Mouse (Mus musculus): Measurements from ENCODE around the gene Has3. TPM values are rescaled to one million over a fixed set of nuclear protein-coding genes. Genes with fewer than 3 reads are reported as not detected.

Gene Has3
- polyA plus RNA-seq, 1 experiment: 0.35 TPM

DNA sequence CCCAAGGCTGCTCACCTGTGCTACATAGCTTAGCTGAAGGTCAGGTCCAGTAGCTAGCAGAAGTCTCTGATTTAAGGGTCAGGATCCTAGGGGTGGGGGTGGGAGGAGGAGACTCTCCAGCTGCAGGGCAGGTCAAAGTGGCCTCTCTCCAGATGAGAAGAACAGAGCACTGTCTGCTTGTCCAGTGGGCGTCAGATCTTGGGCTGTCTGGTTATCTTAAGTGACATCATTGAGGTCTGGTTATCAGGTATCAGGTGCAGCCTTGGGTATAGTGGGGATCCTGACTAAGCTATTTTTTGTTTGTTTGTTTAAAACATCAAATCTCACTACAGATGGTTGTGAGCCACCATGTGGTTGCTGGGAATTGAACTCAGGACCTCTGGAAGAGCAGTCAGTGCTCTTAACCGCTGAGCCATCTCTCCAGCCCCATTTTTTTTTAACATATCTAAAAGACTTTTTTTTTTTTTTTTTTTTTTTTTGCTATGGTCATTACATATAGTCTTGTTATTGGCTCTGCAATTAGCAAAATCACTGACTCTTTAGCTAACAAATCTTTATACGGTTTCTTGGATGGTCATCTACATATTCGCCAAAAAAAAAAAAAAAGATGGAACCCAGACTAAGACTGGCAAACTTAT lies 63.6 kb downstream of the Has3 start:
- Histone ChIP-seq H3K36me3 (ENCODE audit: control insufficient read depth, insufficient read depth, low read length) (no peaks in the 10 kb centered on the region), H3K4me3 (ENCODE audit: control insufficient read depth, low read depth, low read length) (no peak overlapping the region), H3K4me1 (ENCODE audit: control insufficient read depth, insufficient read depth, low read length) (peaks cover 19% of the 10 kb centered on the region), H3K27ac (ENCODE audit: control insufficient read depth, insufficient read depth, low read depth, low read length) (no peak overlapping the region), H3K27me3 (ENCODE audit: control insufficient read depth, insufficient read depth, low read length) (no peaks in the 10 kb centered on the region)
- TF ChIP-seq POLR2A (IDR thresholded peaks at IDR 0.05; ENCODE audit: control insufficient read depth, low read depth, low read length) (no peak), CTCF (IDR thresholded peaks at IDR 0.05; ENCODE audit: control insufficient read depth, insufficient read depth, insufficient replicate concordance, low read depth, low read length) (no peak)

Other genes with a start within 250 kb of the Has3 start
- gene Tango6, start 187.2 kb upstream of the Has3 start, polyA plus RNA-seq (2012; rRNA removed): 3.0 and 3.3 TPM in 2 replicates
- 26.1 and 27.4 TPM in 2 replicates for gene Utp4, start 23.4 kb downstream of the Has3 start, polyA plus RNA-seq (2012; rRNA removed)
- 13.4 and 14.4 TPM in 2 replicates for gene Sntb2, start 65.5 kb downstream of the Has3 start, polyA plus RNA-seq (2012; rRNA removed)
- 97.0 and 104 TPM in 2 replicates for gene Vps4a, start 161.0 kb downstream of the Has3 start, polyA plus RNA-seq (2012; rRNA removed)
- gene Pdf, start 178.4 kb downstream of the Has3 start, polyA plus RNA-seq (2012; rRNA removed): 1.7 and 1.8 TPM in 2 replicates
- gene Cog8, start 186.4 kb downstream of the Has3 start, polyA plus RNA-seq (2012; rRNA removed): 78.6 and 87.1 TPM in 2 replicates
- gene Nip7, start 186.6 kb downstream of the Has3 start, polyA plus RNA-seq (2012; rRNA removed): 32.1 and 37.3 TPM in 2 replicates
- 92.7 and 108 TPM in 2 replicates for gene Tmed6, start 195.4 kb downstream of the Has3 start, polyA plus RNA-seq (2012; rRNA removed)
- gene Terf2, start 226.3 kb downstream of the Has3 start, polyA plus RNA-seq (2012; rRNA removed): 13.6 and 14.1 TPM in 2 replicates